Mouse (Mus musculus) liver, embryonic 15.5 days (tissue): ENCODE results near the gene Prpf38b. TPM values are rescaled to one million over a fixed set of nuclear protein-coding genes. Genes with fewer than 3 reads are reported as not detected.
A peak's percentile ranks its signal among the peaks of the same experiment; 100 is the strongest.

Experiments
- ATAC-seq: fragments of 200-750 bp; cut with Nextera tagmentation; 2 replicates; pipeline ENCODE4 v1.8.0; 2017; ENCODE audit warnings: moderate number of reproducible peaks, mild to moderate bottlenecking, moderate library complexity; ENCODE audit not compliant: insufficient read depth
- H3K27ac ChIP-seq: fragments of 300-500 bp; sonication (generic); replicated peaks from 2 replicates; pipeline ENCODE4 v1.5.1; 2015; ENCODE audit warnings: mild to moderate bottlenecking, inconsistent platforms
- H3K27me3 ChIP-seq: fragments of 300-500 bp; sonication (generic); 2 replicates; pipeline ENCODE4 v1.6.1; 2015; ENCODE audit warnings: mild to moderate bottlenecking, inconsistent platforms
- H3K36me3 ChIP-seq: fragments of 300-500 bp; sonication (generic); replicated peaks from 2 replicates; pipeline ENCODE4 v1.6.1; 2015; ENCODE audit warnings: moderate library complexity, mild to moderate bottlenecking, inconsistent platforms
- H3K4me1 ChIP-seq: fragments of 300-500 bp; sonication (generic); replicated peaks from 2 replicates; pipeline ENCODE4 v1.6.1; 2015; ENCODE audit warnings: inconsistent platforms
- H3K4me2 ChIP-seq: fragments of 300-500 bp; sonication (generic); 2 replicates; pipeline ENCODE4 v1.6.1; 2015; ENCODE audit warnings: moderate library complexity, mild to moderate bottlenecking, inconsistent platforms
- H3K4me3 ChIP-seq: fragments of 300-500 bp; sonication (generic); replicated peaks from 2 replicates; pipeline ENCODE4 v1.5.1; 2015; ENCODE audit warnings: mild to moderate bottlenecking, inconsistent platforms
- H3K9ac ChIP-seq: fragments of 300-500 bp; sonication (generic); 2 replicates; pipeline ENCODE4 v1.6.1; 2015; ENCODE audit warnings: moderate library complexity, mild to moderate bottlenecking, inconsistent platforms
- H3K9me3 ChIP-seq: fragments of 300-500 bp; sonication (generic); replicated peaks from 2 replicates; pipeline ENCODE4 v1.6.1; 2016; ENCODE audit warnings: inconsistent platforms
- WGBS: fragments of 180-500 bp; shearing (Covaris S2); methylation state at CpG from one replicate; pipeline ENCODE4 v1.1.7; 2015; ENCODE audit warnings: mixed read lengths; ENCODE audit not compliant: insufficient replicate concordance; 5-methylcytosine and 5-hydroxymethylcytosine counted together
- polyA plus RNA-seq: library from polyadenylated mRNA; unstranded; fragments of >200 nt; fragmentation: Nextera tagmentation; extraction: Ambion mirVana; gene quantifications from 2 replicates; pipeline ENCODE4 v1.2.1, GENCODE M21; 2015

Gene Prpf38b
- polyA plus RNA-seq, 1 experiment from 2014 or later: 26.3 TPM

DNA sequence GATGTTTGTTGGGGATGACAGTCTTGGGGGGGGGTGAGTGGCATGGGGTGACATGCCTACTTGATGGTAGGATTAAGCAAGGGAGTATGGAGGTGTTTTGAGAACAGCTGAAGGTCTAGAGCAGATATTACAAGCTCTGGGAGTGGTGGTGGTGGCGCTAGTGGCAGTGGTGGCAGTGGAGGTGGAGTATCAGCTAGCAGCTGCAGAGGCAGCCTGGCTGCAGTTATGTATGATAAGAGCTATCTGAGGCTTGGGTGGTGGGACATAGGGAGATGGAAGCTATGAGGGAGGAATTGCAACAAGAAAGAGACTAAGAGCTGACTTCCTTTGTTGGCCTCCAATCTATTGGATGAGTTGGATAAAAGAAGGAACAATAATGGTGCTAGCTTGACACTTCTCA lies 10.3 kb upstream of the Prpf38b start:
- H3K9me3 ChIP-seq: no peaks in the 10 kb centered on the region
- H3K27ac ChIP-seq: peak overlapping the region; percentile 63
- WGBS: 43% methylated on average over 1 of the region's 1 CpGs
- H3K9ac ChIP-seq: no peak overlapping the region
- ATAC-seq: peak; percentile 96
- H3K4me2 ChIP-seq: peak overlapping the region; percentile 11; the same call in 1 of the 2 replicates
- H3K27me3 ChIP-seq: no peaks in the 10 kb centered on the region
- no peak overlapping the region for H3K4me3 ChIP-seq
- H3K36me3 ChIP-seq: no peaks in the 10 kb centered on the region
- H3K4me1 ChIP-seq: peaks cover 36% of the 10 kb centered on the region

- Histone ChIP-seq H3K9ac (no peak overlapping the region), H3K9me3 (no peaks in the 10 kb centered on the region), H3K4me1 (peaks cover 41% of the 10 kb centered on the region), H3K36me3 (no peaks in the 10 kb centered on the region), H3K4me3 (no peak overlapping the region), H3K27me3 (no peaks in the 10 kb centered on the region), H3K27ac (no peak overlapping the region), H3K4me2 (no peak overlapping the region)
- ATAC-seq: no peak
- 77% methylated on average over 3 of the region's 3 CpGs for WGBS
These were observed 9.0 kb upstream of the Prpf38b start for GRCm38 (mm10) chr3:108920442-108921070.

GRCm38 (mm10) chr3:108918852-108919251 lies 7.3 kb upstream of the Prpf38b start:
- Histone ChIP-seq H3K4me2 (no peak overlapping the region), H3K9me3 (no peaks in the 10 kb centered on the region), H3K4me3 (no peak overlapping the region), H3K9ac (no peak overlapping the region), H3K27me3 (no peaks in the 10 kb centered on the region), H3K4me1 (peaks cover 41% of the 10 kb centered on the region), H3K36me3 (no peaks in the 10 kb centered on the region), H3K27ac (no peak overlapping the region)
- ATAC-seq: no peak
- 89% methylated on average over 1 of the region's 1 CpGs for WGBS

- Histone ChIP-seq H3K27ac (no peak overlapping the region), H3K4me1 (peaks cover 41% of the 10 kb centered on the region), H3K4me2 (no peak overlapping the region), H3K36me3 (no peaks in the 10 kb centered on the region), H3K9me3 (no peaks in the 10 kb centered on the region), H3K9ac (no peak overlapping the region), H3K4me3 (no peak overlapping the region), H3K27me3 (no peaks in the 10 kb centered on the region)
- WGBS: 63% methylated on average over 3 of the region's 3 CpGs
- ATAC-seq: no peak
These were observed 6.5 kb upstream of the Prpf38b start for GRCm38 (mm10) chr3:108917986-108918385.

GRCm38 (mm10) chr3:108916857-108917256 lies 5.3 kb upstream of the Prpf38b start:
- Histone ChIP-seq H3K4me3 (no peak overlapping the region), H3K27me3 (no peaks in the 10 kb centered on the region), H3K4me2 (peak overlapping the region; percentile 24; the same call in 1 of the 2 replicates), H3K27ac (no peak overlapping the region), H3K36me3 (no peaks in the 10 kb centered on the region), H3K9ac (no peak overlapping the region), H3K9me3 (no peaks in the 10 kb centered on the region), H3K4me1 (peaks cover 38% of the 10 kb centered on the region)
- ATAC-seq: no peak
- WGBS: 46% methylated on average over 4 of the region's 4 CpGs

- Histone ChIP-seq H3K27ac (no peak overlapping the region), H3K36me3 (no peaks in the 10 kb centered on the region), H3K4me1 (peaks cover 30% of the 10 kb centered on the region), H3K9me3 (no peaks in the 10 kb centered on the region), H3K4me2 (no peak overlapping the region), H3K9ac (no peak overlapping the region), H3K4me3 (no peak overlapping the region), H3K27me3 (no peaks in the 10 kb centered on the region)
- ATAC-seq: no peak
- WGBS: 67% methylated on average over 1 of the region's 1 CpGs
These were observed 4.5 kb upstream of the Prpf38b start for GRCm38 (mm10) chr3:108915999-108916398.

DNA sequence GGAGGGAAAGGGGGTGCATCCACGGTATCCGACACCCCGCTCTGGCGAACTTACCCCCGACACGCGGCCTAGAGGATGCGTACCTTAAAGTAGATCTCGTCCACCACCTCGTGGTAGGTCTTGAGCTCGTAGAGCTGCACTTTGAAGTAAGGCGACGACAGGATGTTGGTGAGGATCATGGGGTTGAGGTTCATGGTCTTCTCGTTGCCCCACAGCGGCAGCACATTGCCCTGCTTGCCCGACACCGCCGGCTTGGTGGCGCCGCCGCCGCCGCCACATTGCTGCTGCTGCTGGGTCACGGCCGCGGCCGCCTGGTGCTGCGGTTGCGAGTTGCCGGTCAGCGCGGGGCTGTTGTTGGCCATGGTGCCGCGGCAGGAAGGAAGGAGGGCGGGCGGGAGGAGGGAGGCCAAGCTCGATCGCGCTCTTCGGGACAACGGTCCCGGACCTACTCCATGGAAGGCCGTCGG lies 413 bp downstream of the Prpf38b start:
- Histone ChIP-seq H3K4me1 (peaks cover 29% of the 10 kb centered on the region), H3K9ac (peak overlapping the region; percentile 94), H3K4me3 (peak overlapping the region; percentile 88), H3K27ac (peak overlapping the region; percentile 99), H3K36me3 (peaks cover 26% of the 10 kb centered on the region), H3K27me3 (no peaks in the 10 kb centered on the region), H3K9me3 (no peaks in the 10 kb centered on the region), H3K4me2 (peak overlapping the region; percentile 89)
- peak; percentile 86 for ATAC-seq
- under 1% methylated on average over 44 of the region's 44 CpGs for WGBS

GRCm38 (mm10) chr3:108910303-108911080 lies 1.0 kb downstream of the Prpf38b start:
- Histone ChIP-seq H3K27ac (peak overlapping the region; percentile 99), H3K4me1 (peaks cover 25% of the 10 kb centered on the region), H3K27me3 (no peaks in the 10 kb centered on the region), H3K4me2 (peak overlapping the region; percentile 89), H3K36me3 (peaks cover 31% of the 10 kb centered on the region), H3K4me3 (peak overlapping the region; percentile 88), H3K9me3 (no peaks in the 10 kb centered on the region), H3K9ac (peak overlapping the region; percentile 94)
- under 1% methylated on average over 32 of the region's 32 CpGs for WGBS
- ATAC-seq: no peak

- Histone ChIP-seq H3K36me3 (peaks cover 62% of the 10 kb centered on the region), H3K4me3 (no peak overlapping the region), H3K4me2 (no peak overlapping the region), H3K9ac (no peak overlapping the region), H3K9me3 (no peaks in the 10 kb centered on the region), H3K27me3 (no peaks in the 10 kb centered on the region), H3K27ac (no peak overlapping the region), H3K4me1 (peaks cover 11% of the 10 kb centered on the region)
- ATAC-seq: no peak
- WGBS: 71% methylated on average over 6 of the region's 6 CpGs
These were observed 8.6 kb downstream of the Prpf38b start for GRCm38 (mm10) chr3:108902934-108903333.

- no peaks in the 10 kb centered on the region for H3K27me3 ChIP-seq
- WGBS: 38% methylated on average over 2 of the region's 2 CpGs
- peaks cover 11% of the 10 kb centered on the region for H3K4me1 ChIP-seq
- ATAC-seq: no peak
- no peak overlapping the region for H3K27ac ChIP-seq
- no peak overlapping the region for H3K9ac ChIP-seq
- no peak overlapping the region for H3K4me3 ChIP-seq
- H3K9me3 ChIP-seq: no peaks in the 10 kb centered on the region
- H3K4me2 ChIP-seq: no peak overlapping the region
- peaks cover 53% of the 10 kb centered on the region for H3K36me3 ChIP-seq
These were observed 9.5 kb downstream of the Prpf38b start for GRCm38 (mm10) chr3:108902038-108902437.

- Histone ChIP-seq H3K9ac (no peak overlapping the region), H3K36me3 (peaks cover 42% of the 10 kb centered on the region), H3K27ac (no peak overlapping the region), H3K4me2 (no peak overlapping the region), H3K27me3 (no peaks in the 10 kb centered on the region), H3K9me3 (no peaks in the 10 kb centered on the region), H3K4me3 (no peak overlapping the region), H3K4me1 (peaks cover 11% of the 10 kb centered on the region)
- ATAC-seq: no peak
- 83% methylated on average over 5 of the region's 5 CpGs for WGBS
These were observed 10.8 kb downstream of the Prpf38b start for GRCm38 (mm10) chr3:108900681-108901080.
